Mouse (Mus musculus) frontal cortex, postnatal 36 days (tissue): Measurements from ENCODE around the gene Npvf.
"Not testable (repeated sequence)": the region's sequence is repeated elsewhere in the genome, so short reads cannot be mapped to it uniquely, and the experiment has no call there.

ENCODE experiments used
- DNase-seq, 2 experiments: peaks; one replicate each; pipeline ENCODE4 v3.0.0; 2022; ENCODE audit warnings: low spot score in 2 of 2

Npvf gene

GRCm38 (mm10) chr6:50640377-50640776, 13.9 kb downstream of the Npvf start:
- no peak for DNase-seq

- no peak for DNase-seq
Observed at GRCm38 (mm10) chr6:50639656-50640055, 14.6 kb downstream of the Npvf start.

DNA sequence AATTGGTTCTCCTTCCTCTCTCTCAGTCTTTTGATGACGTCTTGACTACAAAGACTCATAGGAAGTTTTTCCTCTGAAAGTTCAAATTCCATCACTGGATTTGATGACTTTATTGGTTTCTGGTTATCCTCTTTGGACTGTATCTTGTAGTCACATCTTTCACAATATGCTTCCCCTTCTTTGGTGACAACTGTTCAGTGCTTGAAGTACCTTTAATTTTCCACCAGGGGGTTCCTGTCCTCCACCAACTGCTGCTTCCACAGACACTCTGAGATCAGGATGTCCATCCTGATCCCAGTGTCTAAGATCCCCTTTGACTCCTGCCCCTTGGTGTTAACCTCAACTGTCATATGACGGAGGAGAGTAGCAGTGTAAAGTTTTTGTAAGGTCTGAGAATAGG, 28.1 kb downstream of the Npvf start:
- DNase-seq, result not testable (repeated sequence)

DNA sequence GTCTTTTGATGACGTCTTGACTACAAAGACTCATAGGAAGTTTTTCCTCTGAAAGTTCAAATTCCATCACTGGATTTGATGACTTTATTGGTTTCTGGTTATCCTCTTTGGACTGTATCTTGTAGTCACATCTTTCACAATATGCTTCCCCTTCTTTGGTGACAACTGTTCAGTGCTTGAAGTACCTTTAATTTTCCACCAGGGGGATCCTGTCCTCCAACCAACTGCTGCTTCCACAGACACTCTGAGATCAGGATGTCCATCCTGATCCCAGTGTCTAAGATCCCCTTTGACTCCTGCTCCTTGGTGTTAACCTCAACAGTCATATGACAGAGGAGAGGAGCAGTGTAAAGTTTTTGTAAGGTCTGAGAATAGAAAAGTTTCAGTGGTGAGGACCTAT, 36.0 kb downstream of the Npvf start:
- DNase-seq, result not testable (repeated sequence)

GRCm38 (mm10) chr6:50601620-50602019, 52.6 kb downstream of the Npvf start:
- DNase-seq, result no peak
